Mouse (Mus musculus) hindbrain, postnatal 0 days (tissue): ENCODE results near the gene Asna1. TPM values are rescaled to one million over a fixed set of nuclear protein-coding genes. Genes with fewer than 3 reads are reported as not detected.

Experiments
- ATAC-seq: fragments of 200-750 bp; cut with Nextera tagmentation; 2 replicates; pipeline ENCODE4 v1.8.0; 2017; ENCODE audit warnings: mild to moderate bottlenecking, moderate TSS enrichment, moderate library complexity
- DNase-seq: peaks from one replicate; pipeline ENCODE4 v3.0.0-alpha.2; 2015; ENCODE audit warnings: low spot score
- H3K27ac ChIP-seq: fragments of 300-500 bp; sonication (generic); 2 replicates; pipeline ENCODE4 v1.5.1; 2014; ENCODE audit warnings: mild to moderate bottlenecking
- H3K27me3 ChIP-seq: fragments of 300-500 bp; sonication (generic); 2 replicates; pipeline ENCODE4 v1.6.1; 2014; ENCODE audit warnings: low read length, mixed read lengths; ENCODE audit not compliant: insufficient read depth
- H3K36me3 ChIP-seq: fragments of 300-500 bp; sonication (generic); 2 replicates; pipeline ENCODE4 v1.6.1; 2014; ENCODE audit warnings: low read length, mixed read lengths; ENCODE audit not compliant: insufficient read depth
- H3K4me1 ChIP-seq: fragments of 300-500 bp; sonication (generic); 2 replicates; pipeline ENCODE4 v1.6.1; 2014; ENCODE audit warnings: antibody characterized with exemption, low read length, mixed read lengths; ENCODE audit not compliant: insufficient read depth
- H3K4me2 ChIP-seq: fragments of 300-500 bp; sonication (generic); 2 replicates; pipeline ENCODE4 v1.6.1; 2014; ENCODE audit warnings: low read depth, mild to moderate bottlenecking, low read length, moderate library complexity, mixed read lengths
- H3K4me3 ChIP-seq: fragments of 300-500 bp; sonication (generic); 2 replicates; pipeline ENCODE4 v1.5.1; 2014; ENCODE audit warnings: low read length
- H3K9ac ChIP-seq: fragments of 300-500 bp; sonication (generic); replicated peaks from 2 replicates; pipeline ENCODE4 v1.6.1; 2014; ENCODE audit warnings: mild to moderate bottlenecking, low read length, moderate library complexity, mixed read lengths
- H3K9me3 ChIP-seq: fragments of 300-500 bp; sonication (generic); 2 replicates; pipeline ENCODE4 v1.6.1; 2016; ENCODE audit warnings: low read length, mixed read lengths
- CTCF ChIP-seq: IDR thresholded peaks from 2 replicates; pipeline ENCODE4 v1.5.1; 2016; ENCODE audit warnings: antibody characterized with exemption, control low read depth, low read depth
- WGBS: fragments of 180-500 bp; shearing (Covaris S2); extraction: QIAGEN DNeasy Blood & Tissue Kit; methylation state at CpG from one replicate; pipeline ENCODE4 v1.1.7; 2014; 5-methylcytosine and 5-hydroxymethylcytosine counted together
- polyA plus RNA-seq: library from polyadenylated mRNA; unstranded; fragments of >200 nt; fragmentation: Nextera tagmentation; extraction: Ambion mirVana; gene quantifications from 2 replicates; pipeline ENCODE4 v1.2.1, GENCODE M21; 2015
- total RNA-seq: library from RNA; depleted of rRNA; stranded (reverse); fragments of >200 nt; gene quantifications from 2 replicates; pipeline ENCODE4 v1.2.3, GENCODE M21; 2014

Asna1 gene
- total and polyA plus RNA-seq, 2 experiments from 2014 or later, result 150 to 165 TPM

- H3K9ac ChIP-seq, result peak overlapping the region; percentile 78
- H3K27ac ChIP-seq, result peak overlapping the region; percentile 76
- no peak for TF ChIP-seq CTCF
- peak overlapping the region; percentile 84 for H3K4me2 ChIP-seq
- H3K4me1 ChIP-seq, result 0 out of 2 replicates have a peak, but pooled peaks cover 6% of the 10 kb centered on the region
- H3K27me3 ChIP-seq, result no peaks in the 10 kb centered on the region
- WGBS, result 2% methylated on average over 15 of the region's 15 CpGs
- DNase-seq (peak; percentile 74), ATAC-seq (peak; percentile 59)
- H3K9me3 ChIP-seq, result no peaks in the 10 kb centered on the region
- H3K4me3 ChIP-seq, result peak overlapping the region; percentile 61
- no peaks in the 10 kb centered on the region for H3K36me3 ChIP-seq
Observed at GRCm38 (mm10) chr8:84990836-84991235, 34.2 kb downstream of the Asna1 start.

GRCm38 (mm10) chr8:84990349-84990748 lies 34.7 kb downstream of the Asna1 start, which contains the start of gene Hook2:
TSS of gene Hook2 (plus strand) at chr8:84990603.
- under 1% methylated on average over 28 of the region's 28 CpGs for WGBS
- Histone ChIP-seq H3K27ac (peak within 1 kb of the TSS; percentile 76), H3K4me2 (peak within 1 kb of the TSS; percentile 84), H3K4me1 (peaks cover 10% of the 10 kb centered on the region), H3K27me3 (no peaks in the 10 kb centered on the region), H3K4me3 (peak within 1 kb of the TSS; percentile 61), H3K9me3 (no peaks in the 10 kb centered on the region), H3K9ac (peak within 1 kb of the TSS; percentile 78), H3K36me3 (no peaks in the 10 kb centered on the region)
- peak; percentile 96 for TF ChIP-seq CTCF
- ATAC-seq (peak; percentile 94), DNase-seq (peak; percentile 99)

GRCm38 (mm10) chr8:84989810-84990209 lies 35.3 kb downstream of the Asna1 start:
- WGBS, result under 1% methylated on average over 15 of the region's 15 CpGs

GRCm38 (mm10) chr8:84989311-84989731 lies 35.8 kb downstream of the Asna1 start:
- no peaks in the 10 kb centered on the region for H3K36me3 ChIP-seq
- H3K27me3 ChIP-seq, result no peaks in the 10 kb centered on the region
- peak overlapping the region; percentile 61; the same call in 1 of the 2 replicates for H3K4me3 ChIP-seq

More at GRCm38 (mm10) chr8:84989810-84990209, 35.3 kb downstream of the Asna1 start:
- TF ChIP-seq CTCF, result peak; percentile 86
- Histone ChIP-seq H3K4me1 (peaks cover 15% of the 10 kb centered on the region), H3K36me3 (no peaks in the 10 kb centered on the region), H3K4me3 (peak overlapping the region; percentile 61), H3K9ac (peak overlapping the region; percentile 78), H3K9me3 (no peaks in the 10 kb centered on the region), H3K4me2 (peak overlapping the region; percentile 84), H3K27ac (peak overlapping the region; percentile 76), H3K27me3 (no peaks in the 10 kb centered on the region)
- DNase-seq, result peak; percentile 93
- peak; percentile 31 for ATAC-seq

GRCm38 (mm10) chr8:84987903-84988302 lies 37.2 kb downstream of the Asna1 start:
- no peak for ATAC-seq
- 71% methylated on average over 2 of the region's 2 CpGs for WGBS

More at GRCm38 (mm10) chr8:84989311-84989731, 35.8 kb downstream of the Asna1 start:
- DNase-seq (no peak), ATAC-seq (no peak)
- 16% methylated on average over 15 of the region's 15 CpGs for WGBS
- Histone ChIP-seq H3K9me3 (no peaks in the 10 kb centered on the region), H3K4me1 (peaks cover 16% of the 10 kb centered on the region), H3K27ac (no peak overlapping the region), H3K9ac (no peak overlapping the region; the same call in 1 of the 2 replicates), H3K4me2 (peak overlapping the region; percentile 84)
- no peak for TF ChIP-seq CTCF

GRCm38 (mm10) chr8:84987388-84987787 lies 37.7 kb downstream of the Asna1 start:
- H3K9me3 ChIP-seq, result no peaks in the 10 kb centered on the region
- 82% methylated on average over 5 of the region's 5 CpGs for WGBS
- no peak overlapping the region for H3K9ac ChIP-seq
- H3K4me1 ChIP-seq, result peaks cover 16% of the 10 kb centered on the region
- H3K27me3 ChIP-seq, result no peaks in the 10 kb centered on the region
- ATAC-seq, result no peak
- no peak for DNase-seq
- no peaks in the 10 kb centered on the region for H3K36me3 ChIP-seq
- no peak for TF ChIP-seq CTCF
- no peak overlapping the region for H3K27ac ChIP-seq
- no peak overlapping the region for H3K4me3 ChIP-seq
- no peak overlapping the region for H3K4me2 ChIP-seq

More at GRCm38 (mm10) chr8:84987903-84988302, 37.2 kb downstream of the Asna1 start:
- no peak for DNase-seq
- Histone ChIP-seq H3K27ac (no peak overlapping the region), H3K9me3 (no peaks in the 10 kb centered on the region), H3K4me2 (no peak overlapping the region), H3K4me1 (peaks cover 16% of the 10 kb centered on the region), H3K4me3 (no peak overlapping the region), H3K9ac (no peak overlapping the region), H3K36me3 (no peaks in the 10 kb centered on the region), H3K27me3 (no peaks in the 10 kb centered on the region)
- TF ChIP-seq CTCF, result no peak

- peak overlapping the region; percentile 51; the same call in 1 of the 2 replicates for H3K4me3 ChIP-seq
- no peak for ATAC-seq
- no peaks in the 10 kb centered on the region for H3K36me3 ChIP-seq
- no peaks in the 10 kb centered on the region for H3K27me3 ChIP-seq
- DNase-seq, result no peak
- peaks cover 16% of the 10 kb centered on the region for H3K4me1 ChIP-seq
- H3K9ac ChIP-seq, result peak overlapping the region; percentile 52; the same call in 1 of the 2 replicates
- H3K4me2 ChIP-seq, result peak overlapping the region; percentile 99
- no peaks in the 10 kb centered on the region for H3K9me3 ChIP-seq
- H3K27ac ChIP-seq, result peak overlapping the region; percentile 75
- no peak for TF ChIP-seq CTCF
- WGBS, result 33% methylated on average over 8 of the region's 8 CpGs
Observed at GRCm38 (mm10) chr8:84986379-84986945, 38.6 kb downstream of the Asna1 start.
